ENCODE assay signal across 10 mouse cellular contexts in the genomic region with DNA sequence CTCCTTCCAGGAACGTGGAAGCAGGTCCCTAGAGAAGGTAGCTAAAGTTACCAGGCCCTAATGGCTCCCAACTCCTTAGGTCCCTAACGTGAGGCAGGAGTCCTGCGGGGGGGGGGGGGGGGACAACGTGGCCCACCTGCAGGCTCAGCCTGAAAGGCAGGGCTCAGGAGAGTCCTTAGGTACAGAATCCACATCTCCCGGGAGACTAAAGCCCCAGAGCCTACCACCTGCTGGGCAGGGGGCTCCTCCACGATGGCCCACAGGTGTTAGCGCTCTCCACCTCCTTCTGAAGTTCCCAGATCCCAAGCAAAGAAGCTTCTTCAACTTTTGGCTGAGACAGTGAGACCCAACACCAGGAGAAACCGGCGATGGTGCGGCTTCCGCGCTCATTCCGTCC. TPM values are rescaled to one million over a fixed set of nuclear protein-coding genes. Genes with fewer than 3 reads are reported as not detected.
DNase-seq lines count a peak whose midpoint lies in the region; ATAC-seq and TF ChIP-seq lines count a peak whose summit lies in the region.
"Had no signal": no experiment of that assay in that cellular context is flagged by ENCODE, and none has a peak within 500 bp of the region (broad histone marks: within the 10 kb centered on the region; RNA-seq: fewer than 3 reads in every experiment).

No protein-coding gene starts in this region.

- H3K4me2 ChIP-seq in kidney, embryonic 16.5 days (replicated peaks; ENCODE audit: low read depth, low read length): peak overlapping the region; percentile 91
- H3K4me2 ChIP-seq in embryonic facial prominence, embryonic 11.5 days (ENCODE audit: low read depth, low read length): peak overlapping the region; percentile 92
- H3K4me2 ChIP-seq in intestine, embryonic 14.5 days (ENCODE audit: low read length): peak overlapping the region; percentile 96
- H3K4me2 ChIP-seq in midbrain, postnatal 0 days (ENCODE audit: low read depth, low read length, poor library complexity, severe bottlenecking): peak overlapping the region; percentile 99

- TF ChIP-seq CTCF in midbrain, postnatal 0 days (IDR thresholded peaks at IDR 0.05): no peak

- ATAC-seq in kidney, embryonic 16.5 days (ENCODE audit: low FRiP score, low TSS enrichment): no peak
- no peak for ATAC-seq in embryonic facial prominence, embryonic 11.5 days (replicated peaks; ENCODE audit: insufficient number of reproducible peaks, low FRiP score, low TSS enrichment, low read depth)
- no peak for ATAC-seq in intestine, embryonic 14.5 days (replicated peaks; ENCODE audit: low FRiP score, low TSS enrichment, low read depth)
- ATAC-seq in midbrain, postnatal 0 days (ENCODE audit: low FRiP score): no peak

- intact Hi-C loops in left cerebral cortex, postnatal 25 days (cut with DNase I): no loop called here

- H3K4me3 ChIP-seq in kidney, embryonic 16.5 days (ENCODE audit: low read length): peak overlapping the region; percentile 76
- H3K4me3 ChIP-seq in embryonic facial prominence, embryonic 11.5 days (ENCODE audit: low read depth, low read length): peak overlapping the region; percentile 52
- peak overlapping the region; percentile 66 for H3K4me3 ChIP-seq in intestine, embryonic 14.5 days (ENCODE audit: low read depth, low read length)
- peak overlapping the region; percentile 59; the same call in 1 of the 2 replicates for H3K4me3 ChIP-seq in midbrain, postnatal 0 days (ENCODE audit: low read depth, low read length)

- 0 out of 2 replicates have a peak overlapping the region, but pooled peaks have one; percentile 88 for H3K27ac ChIP-seq in kidney, embryonic 16.5 days (ENCODE audit: low read length)
- H3K27ac ChIP-seq in embryonic facial prominence, embryonic 11.5 days (replicated peaks; ENCODE audit: low read depth, low read length): no peak overlapping the region
- H3K27ac ChIP-seq in intestine, embryonic 14.5 days (ENCODE audit: low read depth): peak overlapping the region; percentile 62; the same call in 1 of the 2 replicates
- H3K27ac ChIP-seq in midbrain, postnatal 0 days (ENCODE audit: low read depth, low read length): no peak overlapping the region

- peaks cover 61% of the 10 kb centered on the region for H3K4me1 ChIP-seq in kidney, embryonic 16.5 days (ENCODE audit: insufficient read depth, low read length)
- H3K4me1 ChIP-seq in embryonic facial prominence, embryonic 11.5 days (ENCODE audit: control insufficient read depth, insufficient read depth, low read length): peaks cover 16% of the 10 kb centered on the region
- peaks cover 55% of the 10 kb centered on the region for H3K4me1 ChIP-seq in intestine, embryonic 14.5 days (replicated peaks; ENCODE audit: control insufficient read depth, insufficient read depth, low read length)
- H3K4me1 ChIP-seq in midbrain, postnatal 0 days (ENCODE audit: insufficient read depth, low read length): no peaks in the 10 kb centered on the region

- H3K36me3 ChIP-seq in kidney, embryonic 16.5 days (ENCODE audit: insufficient read depth, low read length): 0 out of 2 replicates have a peak, but pooled peaks cover 2% of the 10 kb centered on the region
- no peaks in the 10 kb centered on the region for H3K36me3 ChIP-seq in embryonic facial prominence, embryonic 11.5 days (replicated peaks; ENCODE audit: control insufficient read depth, insufficient read depth, low read depth, low read length)
- no peaks in the 10 kb centered on the region for H3K36me3 ChIP-seq in intestine, embryonic 14.5 days (ENCODE audit: control insufficient read depth, insufficient read depth, low read length)
- no peaks in the 10 kb centered on the region for H3K36me3 ChIP-seq in midbrain, postnatal 0 days (ENCODE audit: insufficient read depth, low read length)

- H3K9me3 ChIP-seq in kidney, embryonic 16.5 days (ENCODE audit: low read length): no peaks in the 10 kb centered on the region
- no peaks in the 10 kb centered on the region for H3K9me3 ChIP-seq in embryonic facial prominence, embryonic 11.5 days (replicated peaks; ENCODE audit: control insufficient read depth, low read length)
- no peaks in the 10 kb centered on the region for H3K9me3 ChIP-seq in intestine, embryonic 14.5 days (ENCODE audit: control insufficient read depth, low read length)
- no peaks in the 10 kb centered on the region for H3K9me3 ChIP-seq in midbrain, postnatal 0 days (ENCODE audit: low read length)

- peak overlapping the region; percentile 87 for H3K9ac ChIP-seq in kidney, embryonic 16.5 days (replicated peaks; ENCODE audit: low read length)
- H3K9ac ChIP-seq in embryonic facial prominence, embryonic 11.5 days (replicated peaks; ENCODE audit: low read length): peak overlapping the region; percentile 39
- H3K9ac ChIP-seq in intestine, embryonic 14.5 days (ENCODE audit: low read length): peak overlapping the region; percentile 46
- no peak overlapping the region for H3K9ac ChIP-seq in midbrain, postnatal 0 days (replicated peaks; ENCODE audit: low read length, poor library complexity, severe bottlenecking)

- DNase-seq in kidney, adult 9 months: no peak
- DNase-seq in embryonic facial prominence, embryonic 11.5 days (ENCODE audit: low spot score): no peak
- DNase-seq in intestine, embryonic 14.5 days (ENCODE audit: low spot score): no peak
- no peak for DNase-seq in midbrain, postnatal 0 days (ENCODE audit: low spot score)
- no peak for DNase-seq in frontal cortex, postnatal 10 days (ENCODE audit: low spot score in 2 of 2)
- no peak for DNase-seq in right cerebral cortex, postnatal 14 days
- DNase-seq in left cerebral cortex, postnatal 25 days (ENCODE audit: low spot score in 2 of 2): no peak
- DNase-seq: cerebellum, postnatal 36 days; layer of hippocampus, adult 9-11 months had no signal

- WGBS in kidney, embryonic 16.5 days: 3% methylated on average over 13 of the region's 13 CpGs
- WGBS in embryonic facial prominence, embryonic 11.5 days: 1% methylated on average over 13 of the region's 13 CpGs
- WGBS in intestine, embryonic 14.5 days: 5% methylated on average over 11 of the region's 13 CpGs
- 5% methylated on average over 11 of the region's 13 CpGs for WGBS in midbrain, postnatal 0 days

- peaks cover 12% of the 10 kb centered on the region; the same call in 1 of the 2 replicates for H3K27me3 ChIP-seq in kidney, embryonic 16.5 days (ENCODE audit: insufficient read depth, low read length)
- H3K27me3 ChIP-seq in embryonic facial prominence, embryonic 11.5 days (ENCODE audit: control insufficient read depth, insufficient read depth, low read length): peaks cover 20% of the 10 kb centered on the region
- H3K27me3 ChIP-seq in intestine, embryonic 14.5 days (replicated peaks; ENCODE audit: control insufficient read depth, insufficient read depth, low read length): 0 out of 2 replicates have a peak, but pooled peaks cover 3% of the 10 kb centered on the region
- H3K27me3 ChIP-seq in midbrain, postnatal 0 days (ENCODE audit: insufficient read depth, low read length): peaks cover 23% of the 10 kb centered on the region; the same call in 1 of the 2 replicates

RNA-seq across cellular contexts. Expression of gene Lama5, which starts 1.0 kb away (rescaled TPM):
- polyA plus RNA-seq in kidney, embryonic 16.5 days (2015; fragmentation: Nextera tagmentation; extraction: Ambion mirVana): 53.1 and 57.4 TPM in 2 replicates
- polyA plus RNA-seq in embryonic facial prominence, embryonic 11.5 days (2014; fragmentation: Nextera tagmentation; extraction: Ambion mirVana): 6.9 and 11.5 TPM in 2 replicates
- polyA plus RNA-seq in intestine, embryonic 14.5 days (2014; fragmentation: Nextera tagmentation; extraction: Ambion mirVana): 63.7 and 65.1 TPM in 2 replicates
- 5.9 and 8.9 TPM in 2 replicates for total RNA-seq in midbrain, postnatal 0 days (2014; rRNA removed)
- polyA plus RNA-seq in midbrain, postnatal 0 days (2015; fragmentation: Nextera tagmentation; extraction: Ambion mirVana): 1.8 and 1.9 TPM in 2 replicates
- 1 to 10 TPM; 6.0 to 6.7 TPM for total RNA-seq in left cerebral cortex, postnatal 25 days (2021)

RNA-seq across cellular contexts. Expression of gene Rps21, which starts 32.5 kb away (rescaled TPM):
- 435 and 485 TPM in 2 replicates for polyA plus RNA-seq in kidney, embryonic 16.5 days (2015; fragmentation: Nextera tagmentation; extraction: Ambion mirVana)
- polyA plus RNA-seq in embryonic facial prominence, embryonic 11.5 days (2014; fragmentation: Nextera tagmentation; extraction: Ambion mirVana): 516 and 527 TPM in 2 replicates
- 771 and 871 TPM in 2 replicates for polyA plus RNA-seq in intestine, embryonic 14.5 days (2014; fragmentation: Nextera tagmentation; extraction: Ambion mirVana)
- 574 and 749 TPM in 2 replicates for total RNA-seq in midbrain, postnatal 0 days (2014; rRNA removed)
- 388 and 422 TPM in 2 replicates for polyA plus RNA-seq in midbrain, postnatal 0 days (2015; fragmentation: Nextera tagmentation; extraction: Ambion mirVana)
- total RNA-seq in left cerebral cortex, postnatal 25 days (2021): 100 to 1,000 TPM; 648 to 660 TPM

RNA-seq across cellular contexts. Expression of gene Cables2, which starts 48.7 kb away (rescaled TPM):
- polyA plus RNA-seq in kidney, embryonic 16.5 days (2015; fragmentation: Nextera tagmentation; extraction: Ambion mirVana): 6.7 and 11.2 TPM in 2 replicates
- polyA plus RNA-seq in embryonic facial prominence, embryonic 11.5 days (2014; fragmentation: Nextera tagmentation; extraction: Ambion mirVana): 14.5 and 14.8 TPM in 2 replicates
- 17.1 and 20.3 TPM in 2 replicates for polyA plus RNA-seq in intestine, embryonic 14.5 days (2014; fragmentation: Nextera tagmentation; extraction: Ambion mirVana)
- 59.1 and 67.9 TPM in 2 replicates for total RNA-seq in midbrain, postnatal 0 days (2014; rRNA removed)
- 32.6 and 37.8 TPM in 2 replicates for polyA plus RNA-seq in midbrain, postnatal 0 days (2015; fragmentation: Nextera tagmentation; extraction: Ambion mirVana)
- total RNA-seq in left cerebral cortex, postnatal 25 days (2021): 10 to 100 TPM; 23.9 to 30.4 TPM

RNA-seq across cellular contexts. Expression of gene Adrm1, which starts 53.4 kb away (rescaled TPM):
- 200 and 208 TPM in 2 replicates for polyA plus RNA-seq in kidney, embryonic 16.5 days (2015; fragmentation: Nextera tagmentation; extraction: Ambion mirVana)
- 157 and 169 TPM in 2 replicates for polyA plus RNA-seq in embryonic facial prominence, embryonic 11.5 days (2014; fragmentation: Nextera tagmentation; extraction: Ambion mirVana)
- polyA plus RNA-seq in intestine, embryonic 14.5 days (2014; fragmentation: Nextera tagmentation; extraction: Ambion mirVana): 159 TPM in 2 replicates
- 98.2 and 105 TPM in 2 replicates for total RNA-seq in midbrain, postnatal 0 days (2014; rRNA removed)
- 222 and 224 TPM in 2 replicates for polyA plus RNA-seq in midbrain, postnatal 0 days (2015; fragmentation: Nextera tagmentation; extraction: Ambion mirVana)
- 100 to 1,000 TPM in 1 of 2 experiments, 10 to 100 TPM in 1; 91.6 to 103 TPM for total RNA-seq in left cerebral cortex, postnatal 25 days (2021)

Comparison
In these comparisons a context has a peak if more than half of its experiments do, and no peak if none do; other contexts are left out.
1. H3K27ac ChIP-seq: peak in kidney, embryonic 16.5 days (single experiment) and intestine, embryonic 14.5 days (single experiment); none in embryonic facial prominence, embryonic 11.5 days (single experiment) and midbrain, postnatal 0 days (single experiment).
2. Peak in every context shown above with its lines, with median percentiles within 50 percentile points of each other: H3K4me2 ChIP-seq and H3K4me3 ChIP-seq.